Mouse (Mus musculus): Measurements from ENCODE around the gene Asf1b. TPM values are rescaled to one million over a fixed set of nuclear protein-coding genes. Genes with fewer than 3 reads are reported as not detected.

Gene Asf1b
- polyA plus RNA-seq, 1 experiment from 2014 or later, result 72.2 TPM

- ATAC-seq (replicated peaks; ENCODE audit: insufficient number of reproducible peaks, low FRiP score, low TSS enrichment), result no peak
- H3K27ac ChIP-seq (ENCODE audit: low read depth, low read length), result no peak overlapping the region
- no peaks in the 10 kb centered on the region for H3K27me3 ChIP-seq (ENCODE audit: control insufficient read depth, insufficient read depth, low read length)
- H3K9me3 ChIP-seq (replicated peaks; ENCODE audit: control insufficient read depth, low read length), result no peaks in the 10 kb centered on the region
- H3K4me3 ChIP-seq (ENCODE audit: low read depth, low read length), result no peak overlapping the region
- H3K4me2 ChIP-seq, result no peak overlapping the region
- peaks cover 7% of the 10 kb centered on the region; the same call in 1 of the 2 replicates for H3K4me1 ChIP-seq (ENCODE audit: control insufficient read depth, insufficient read depth, low read length)
- 67% methylated on average over 3 of the region's 3 CpGs for WGBS (ENCODE audit: insufficient replicate concordance)
- no peak overlapping the region for H3K9ac ChIP-seq (ENCODE audit: low read depth, low read length)
- H3K36me3 ChIP-seq (ENCODE audit: control insufficient read depth, insufficient read depth, low read length), result peaks cover 7% of the 10 kb centered on the region
Observed at GRCm38 (mm10) chr8:83921558-83921957, 33.7 kb upstream of the Asf1b start.

GRCm38 (mm10) chr8:83922727-83923126 is 32.6 kb upstream of the Asf1b start:
- 86% methylated on average over 8 of the region's 8 CpGs for WGBS (ENCODE audit: insufficient replicate concordance)
- H3K36me3 ChIP-seq (ENCODE audit: control insufficient read depth, insufficient read depth, low read length), result peaks cover 7% of the 10 kb centered on the region

GRCm38 (mm10) chr8:83924585-83924984 is 30.7 kb upstream of the Asf1b start:
- no peaks in the 10 kb centered on the region for H3K9me3 ChIP-seq (replicated peaks; ENCODE audit: control insufficient read depth, low read length)
- H3K27me3 ChIP-seq (ENCODE audit: control insufficient read depth, insufficient read depth, low read length), result no peaks in the 10 kb centered on the region
- H3K27ac ChIP-seq (ENCODE audit: low read depth, low read length), result no peak overlapping the region
- H3K4me3 ChIP-seq (ENCODE audit: low read depth, low read length), result no peak overlapping the region
- H3K9ac ChIP-seq (ENCODE audit: low read depth, low read length), result no peak overlapping the region
- H3K4me1 ChIP-seq (ENCODE audit: control insufficient read depth, insufficient read depth, low read length), result no peaks in the 10 kb centered on the region
- no peak overlapping the region for H3K4me2 ChIP-seq
- no peak for ATAC-seq (replicated peaks; ENCODE audit: insufficient number of reproducible peaks, low FRiP score, low TSS enrichment)
- WGBS (ENCODE audit: insufficient replicate concordance), result 88% methylated on average over 5 of the region's 5 CpGs
- peaks cover 8% of the 10 kb centered on the region for H3K36me3 ChIP-seq (ENCODE audit: control insufficient read depth, insufficient read depth, low read length)

More at GRCm38 (mm10) chr8:83922727-83923126, 32.6 kb upstream of the Asf1b start:
- Histone ChIP-seq H3K4me3 (ENCODE audit: low read depth, low read length) (no peak overlapping the region), H3K27ac (ENCODE audit: low read depth, low read length) (no peak overlapping the region), H3K4me2 (no peak overlapping the region), H3K27me3 (ENCODE audit: control insufficient read depth, insufficient read depth, low read length) (no peaks in the 10 kb centered on the region), H3K9me3 (replicated peaks; ENCODE audit: control insufficient read depth, low read length) (no peaks in the 10 kb centered on the region), H3K9ac (ENCODE audit: low read depth, low read length) (no peak overlapping the region), H3K4me1 (ENCODE audit: control insufficient read depth, insufficient read depth, low read length) (peaks cover 2% of the 10 kb centered on the region; the same call in 1 of the 2 replicates)
- ATAC-seq (replicated peaks; ENCODE audit: insufficient number of reproducible peaks, low FRiP score, low TSS enrichment), result no peak

- peaks cover 17% of the 10 kb centered on the region for H3K36me3 ChIP-seq (ENCODE audit: control insufficient read depth, insufficient read depth, low read length)
- 75% methylated on average over 7 of the region's 7 CpGs for WGBS (ENCODE audit: insufficient replicate concordance)
- no peak overlapping the region for H3K4me3 ChIP-seq (ENCODE audit: low read depth, low read length)
- H3K9ac ChIP-seq (ENCODE audit: low read depth, low read length), result no peak overlapping the region
- H3K4me1 ChIP-seq (ENCODE audit: control insufficient read depth, insufficient read depth, low read length), result no peaks in the 10 kb centered on the region
- H3K4me2 ChIP-seq, result no peak overlapping the region
- H3K27me3 ChIP-seq (ENCODE audit: control insufficient read depth, insufficient read depth, low read length), result no peaks in the 10 kb centered on the region
- no peak for ATAC-seq (replicated peaks; ENCODE audit: insufficient number of reproducible peaks, low FRiP score, low TSS enrichment)
- no peaks in the 10 kb centered on the region for H3K9me3 ChIP-seq (replicated peaks; ENCODE audit: control insufficient read depth, low read length)
- no peak overlapping the region for H3K27ac ChIP-seq (ENCODE audit: low read depth, low read length)
Observed at GRCm38 (mm10) chr8:83926266-83926665, 29.0 kb upstream of the Asf1b start.

GRCm38 (mm10) chr8:83934222-83934621 is 21.1 kb upstream of the Asf1b start:
- WGBS (ENCODE audit: insufficient replicate concordance), result 76% methylated on average over 5 of the region's 5 CpGs
- H3K4me3 ChIP-seq (ENCODE audit: low read depth, low read length), result no peak overlapping the region
- H3K9me3 ChIP-seq (replicated peaks; ENCODE audit: control insufficient read depth, low read length), result no peaks in the 10 kb centered on the region
- H3K27ac ChIP-seq (ENCODE audit: low read depth, low read length), result no peak overlapping the region
- no peaks in the 10 kb centered on the region for H3K4me1 ChIP-seq (ENCODE audit: control insufficient read depth, insufficient read depth, low read length)
- peaks cover 46% of the 10 kb centered on the region for H3K36me3 ChIP-seq (ENCODE audit: control insufficient read depth, insufficient read depth, low read length)
- no peaks in the 10 kb centered on the region for H3K27me3 ChIP-seq (ENCODE audit: control insufficient read depth, insufficient read depth, low read length)
- ATAC-seq (replicated peaks; ENCODE audit: insufficient number of reproducible peaks, low FRiP score, low TSS enrichment), result no peak
- H3K4me2 ChIP-seq, result no peak overlapping the region
- H3K9ac ChIP-seq (ENCODE audit: low read depth, low read length), result no peak overlapping the region

GRCm38 (mm10) chr8:83934994-83935393 is 20.3 kb upstream of the Asf1b start:
- Histone ChIP-seq H3K4me2 (no peak overlapping the region), H3K27me3 (ENCODE audit: control insufficient read depth, insufficient read depth, low read length) (no peaks in the 10 kb centered on the region), H3K4me1 (ENCODE audit: control insufficient read depth, insufficient read depth, low read length) (no peaks in the 10 kb centered on the region), H3K27ac (ENCODE audit: low read depth, low read length) (no peak overlapping the region), H3K9me3 (replicated peaks; ENCODE audit: control insufficient read depth, low read length) (no peaks in the 10 kb centered on the region), H3K9ac (ENCODE audit: low read depth, low read length) (no peak overlapping the region), H3K36me3 (ENCODE audit: control insufficient read depth, insufficient read depth, low read length) (peaks cover 39% of the 10 kb centered on the region), H3K4me3 (ENCODE audit: low read depth, low read length) (no peak overlapping the region)
- no peak for ATAC-seq (replicated peaks; ENCODE audit: insufficient number of reproducible peaks, low FRiP score, low TSS enrichment)
- WGBS (ENCODE audit: insufficient replicate concordance), result 84% methylated on average over 2 of the region's 2 CpGs

GRCm38 (mm10) chr8:83935435-83935834 is 19.9 kb upstream of the Asf1b start:
- H3K27me3 ChIP-seq (ENCODE audit: control insufficient read depth, insufficient read depth, low read length), result no peaks in the 10 kb centered on the region
- no peaks in the 10 kb centered on the region for H3K9me3 ChIP-seq (replicated peaks; ENCODE audit: control insufficient read depth, low read length)
- H3K9ac ChIP-seq (ENCODE audit: low read depth, low read length), result no peak overlapping the region
- no peak overlapping the region for H3K4me2 ChIP-seq
- no peaks in the 10 kb centered on the region for H3K4me1 ChIP-seq (ENCODE audit: control insufficient read depth, insufficient read depth, low read length)
- peaks cover 35% of the 10 kb centered on the region for H3K36me3 ChIP-seq (ENCODE audit: control insufficient read depth, insufficient read depth, low read length)
- H3K4me3 ChIP-seq (ENCODE audit: low read depth, low read length), result no peak overlapping the region
- H3K27ac ChIP-seq (ENCODE audit: low read depth, low read length), result no peak overlapping the region
- no peak for ATAC-seq (replicated peaks; ENCODE audit: insufficient number of reproducible peaks, low FRiP score, low TSS enrichment)
- 85% methylated on average over 8 of the region's 8 CpGs for WGBS (ENCODE audit: insufficient replicate concordance)

GRCm38 (mm10) chr8:83937645-83938044 is 17.7 kb upstream of the Asf1b start:
- H3K36me3 ChIP-seq (ENCODE audit: control insufficient read depth, insufficient read depth, low read length), result peaks cover 22% of the 10 kb centered on the region
- no peak for ATAC-seq (replicated peaks; ENCODE audit: insufficient number of reproducible peaks, low FRiP score, low TSS enrichment)
- H3K4me3 ChIP-seq (ENCODE audit: low read depth, low read length), result no peak overlapping the region
- no peaks in the 10 kb centered on the region for H3K9me3 ChIP-seq (replicated peaks; ENCODE audit: control insufficient read depth, low read length)
- no peaks in the 10 kb centered on the region for H3K27me3 ChIP-seq (ENCODE audit: control insufficient read depth, insufficient read depth, low read length)
- no peak overlapping the region for H3K9ac ChIP-seq (ENCODE audit: low read depth, low read length)
- no peak overlapping the region for H3K27ac ChIP-seq (ENCODE audit: low read depth, low read length)
- 85% methylated on average over 7 of the region's 7 CpGs for WGBS (ENCODE audit: insufficient replicate concordance)
- no peaks in the 10 kb centered on the region for H3K4me1 ChIP-seq (ENCODE audit: control insufficient read depth, insufficient read depth, low read length)
- no peak overlapping the region for H3K4me2 ChIP-seq

GRCm38 (mm10) chr8:83938330-83938729 is 17.0 kb upstream of the Asf1b start:
- H3K9me3 ChIP-seq (replicated peaks; ENCODE audit: control insufficient read depth, low read length), result no peaks in the 10 kb centered on the region
- WGBS (ENCODE audit: insufficient replicate concordance), result 94% methylated on average over 15 of the region's 15 CpGs
- H3K27me3 ChIP-seq (ENCODE audit: control insufficient read depth, insufficient read depth, low read length), result no peaks in the 10 kb centered on the region
- no peak for ATAC-seq (replicated peaks; ENCODE audit: insufficient number of reproducible peaks, low FRiP score, low TSS enrichment)
- H3K27ac ChIP-seq (ENCODE audit: low read depth, low read length), result no peak overlapping the region
- H3K4me3 ChIP-seq (ENCODE audit: low read depth, low read length), result no peak overlapping the region
- H3K4me1 ChIP-seq (ENCODE audit: control insufficient read depth, insufficient read depth, low read length), result no peaks in the 10 kb centered on the region
- H3K9ac ChIP-seq (ENCODE audit: low read depth, low read length), result no peak overlapping the region
- no peak overlapping the region for H3K4me2 ChIP-seq
- H3K36me3 ChIP-seq (ENCODE audit: control insufficient read depth, insufficient read depth, low read length), result peaks cover 22% of the 10 kb centered on the region

Measured in heart, embryonic 11.5 days (tissue).